Mouse (Mus musculus) forebrain, embryonic 13.5 days (tissue): ENCODE measurements at regions not wholly inside any gene's neighbourhood (a gene's known extent, or its start where the extent isn't known, plus 50 kb on each side); places are given as distances from the start of the nearest gene placed in this dataset.

Experiments used
- ATAC-seq: fragments of 200-750 bp; cut with Nextera tagmentation; 2 replicates; pipeline ENCODE4 v1.8.0; 2017
- H3K27ac ChIP-seq: fragments of 300-500 bp; sonication (generic); 2 replicates; pipeline ENCODE4 v1.5.1; 2015; ENCODE audit warnings: inconsistent platforms, mild to moderate bottlenecking, moderate library complexity
- H3K27me3 ChIP-seq: fragments of 300-500 bp; sonication (generic); 2 replicates; pipeline ENCODE4 v1.6.1; 2015; ENCODE audit warnings: mild to moderate bottlenecking, inconsistent platforms
- H3K36me3 ChIP-seq: fragments of 300-500 bp; sonication (generic); 2 replicates; pipeline ENCODE4 v1.6.1; 2015; ENCODE audit warnings: mild to moderate bottlenecking, inconsistent platforms; ENCODE audit not compliant: poor library complexity, severe bottlenecking
- H3K4me1 ChIP-seq: fragments of 300-500 bp; sonication (generic); 2 replicates; pipeline ENCODE4 v1.6.1; 2015; ENCODE audit warnings: inconsistent platforms
- H3K4me2 ChIP-seq: fragments of 300-500 bp; sonication (generic); 2 replicates; pipeline ENCODE4 v1.6.1; 2015; ENCODE audit warnings: inconsistent platforms, mild to moderate bottlenecking, moderate library complexity
- H3K4me3 ChIP-seq: fragments of 300-500 bp; sonication (generic); 2 replicates; pipeline ENCODE4 v1.5.1; 2015; ENCODE audit warnings: mild to moderate bottlenecking, inconsistent platforms
- H3K9ac ChIP-seq: fragments of 300-500 bp; sonication (generic); 2 replicates; pipeline ENCODE4 v1.6.1; 2015; ENCODE audit warnings: mild to moderate bottlenecking, inconsistent platforms
- H3K9me3 ChIP-seq: fragments of 300-500 bp; sonication (generic); replicated peaks from 2 replicates; pipeline ENCODE4 v1.6.1; 2016; ENCODE audit warnings: inconsistent platforms
- WGBS: fragments of 180-500 bp; shearing (Covaris S2); methylation state at CpG from one replicate; pipeline ENCODE4 v1.1.7; 2015; 5-methylcytosine and 5-hydroxymethylcytosine counted together

DNA sequence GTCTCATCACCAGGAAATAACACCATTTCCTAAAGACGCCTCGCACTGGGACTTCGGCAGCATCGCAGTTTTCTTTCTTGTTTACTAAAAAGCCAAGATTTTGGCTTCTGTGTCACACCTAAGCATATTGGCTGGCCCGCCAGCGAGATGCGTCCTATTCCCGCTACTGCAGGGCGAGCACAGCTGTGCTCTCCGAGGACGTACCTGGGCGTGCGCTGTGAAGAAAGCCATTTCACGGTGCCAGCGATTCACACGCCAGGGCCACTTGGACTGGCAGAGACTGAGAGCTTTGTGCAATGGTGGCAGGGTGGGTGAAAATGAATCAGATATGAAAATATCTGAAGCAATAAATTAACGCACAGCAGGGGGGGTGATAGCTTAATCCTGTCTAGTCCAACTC lies 310.1 kb upstream of the Mgmt start:
- peaks cover 52% of the 10 kb centered on the region for H3K27me3 ChIP-seq
- H3K4me1 ChIP-seq = peaks cover 5% of the 10 kb centered on the region; the same call in 1 of the 2 replicates
- no peak for ATAC-seq
- H3K9ac ChIP-seq = no peak overlapping the region
- H3K36me3 ChIP-seq = no peaks in the 10 kb centered on the region
- no peak overlapping the region for H3K4me3 ChIP-seq
- no peak overlapping the region for H3K4me2 ChIP-seq
- H3K27ac ChIP-seq = no peak overlapping the region
- WGBS = 79% methylated on average over 17 of the region's 17 CpGs
- H3K9me3 ChIP-seq = no peaks in the 10 kb centered on the region

GRCm38 (mm10) chr7:136588491-136588890 lies 305.9 kb upstream of the Mgmt start:
- Histone ChIP-seq H3K27me3 (peaks cover 19% of the 10 kb centered on the region), H3K36me3 (no peaks in the 10 kb centered on the region), H3K27ac (no peak overlapping the region), H3K9ac (no peak overlapping the region), H3K4me2 (no peak overlapping the region), H3K9me3 (no peaks in the 10 kb centered on the region), H3K4me3 (no peak overlapping the region), H3K4me1 (no peaks in the 10 kb centered on the region)
- no peak for ATAC-seq
- 93% methylated on average over 6 of the region's 6 CpGs for WGBS

DNA sequence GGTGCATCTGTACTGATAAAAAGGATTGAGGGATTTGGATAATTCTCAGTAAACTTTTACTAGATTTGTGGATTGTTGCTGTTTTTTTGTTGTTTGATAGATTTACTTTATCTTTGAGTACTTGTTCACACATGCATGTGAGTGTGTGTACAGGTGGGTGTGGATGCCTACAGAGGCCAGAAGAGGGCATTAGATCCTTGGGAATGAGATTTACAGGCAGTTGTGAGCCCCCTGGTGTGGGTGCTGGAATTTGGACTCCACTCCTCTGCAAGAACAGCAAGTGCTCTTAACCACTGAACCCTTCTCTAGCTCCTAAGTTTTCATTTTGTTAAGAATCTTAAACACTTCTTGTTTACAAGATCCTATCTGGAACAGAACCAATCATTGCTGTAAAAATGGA lies 303.5 kb upstream of the Mgmt start:
- Histone ChIP-seq H3K27ac (no peak overlapping the region), H3K27me3 (peaks cover 7% of the 10 kb centered on the region; the same call in 1 of the 2 replicates), H3K4me2 (no peak overlapping the region), H3K9ac (no peak overlapping the region), H3K4me1 (peaks cover 2% of the 10 kb centered on the region; the same call in 1 of the 2 replicates), H3K4me3 (no peak overlapping the region), H3K9me3 (no peaks in the 10 kb centered on the region), H3K36me3 (no peaks in the 10 kb centered on the region)
- no peak for ATAC-seq

- Histone ChIP-seq H3K4me1 (peaks cover 4% of the 10 kb centered on the region; the same call in 1 of the 2 replicates), H3K4me3 (no peak overlapping the region), H3K27ac (no peak overlapping the region), H3K4me2 (no peak overlapping the region), H3K27me3 (no peaks in the 10 kb centered on the region), H3K36me3 (no peaks in the 10 kb centered on the region), H3K9me3 (no peaks in the 10 kb centered on the region), H3K9ac (no peak overlapping the region)
- 67% methylated on average over 7 of the region's 7 CpGs for WGBS
- no peak for ATAC-seq
Observed at GRCm38 (mm10) chr7:136607278-136608120, 286.9 kb upstream of the Mgmt start.

- Histone ChIP-seq H3K9me3 (no peaks in the 10 kb centered on the region), H3K36me3 (no peaks in the 10 kb centered on the region), H3K4me2 (no peak overlapping the region), H3K27ac (no peak overlapping the region), H3K9ac (no peak overlapping the region), H3K4me1 (no peaks in the 10 kb centered on the region), H3K4me3 (no peak overlapping the region), H3K27me3 (0 out of 2 replicates have a peak, but pooled peaks cover 5% of the 10 kb centered on the region)
- no peak for ATAC-seq
- 63% methylated on average over 4 of the region's 4 CpGs for whole genome bisulfite sequencing
Observed at GRCm38 (mm10) chr7:136613496-136613895, 280.9 kb upstream of the Mgmt start.

DNA sequence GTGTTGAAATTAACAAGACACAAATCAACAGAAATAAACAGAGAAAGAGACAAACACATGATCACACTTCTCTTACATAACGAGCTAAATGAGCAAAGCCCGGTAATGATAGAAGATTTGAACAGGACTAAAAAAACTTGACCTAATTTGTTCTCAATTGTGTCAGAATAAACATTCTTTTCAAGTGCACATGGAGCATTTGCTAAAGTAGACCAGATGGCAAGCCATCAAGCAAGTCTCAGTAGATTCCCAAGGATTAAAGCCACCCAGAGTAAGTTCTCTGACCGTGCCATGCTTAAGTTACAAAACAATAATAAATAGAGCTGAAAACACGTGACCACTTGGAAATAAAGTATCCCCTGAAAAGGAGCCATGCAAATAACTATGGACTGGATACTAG lies 269.9 kb upstream of the Mgmt start:
- Histone ChIP-seq H3K4me3 (no peak overlapping the region), H3K27me3 (0 out of 2 replicates have a peak, but pooled peaks cover 5% of the 10 kb centered on the region), H3K4me2 (no peak overlapping the region), H3K27ac (no peak overlapping the region), H3K36me3 (no peaks in the 10 kb centered on the region), H3K4me1 (peaks cover 4% of the 10 kb centered on the region; the same call in 1 of the 2 replicates), H3K9ac (no peak overlapping the region), H3K9me3 (no peaks in the 10 kb centered on the region)
- 14% methylated on average over 4 of the region's 4 CpGs for WGBS
- ATAC-seq = no peak

DNA sequence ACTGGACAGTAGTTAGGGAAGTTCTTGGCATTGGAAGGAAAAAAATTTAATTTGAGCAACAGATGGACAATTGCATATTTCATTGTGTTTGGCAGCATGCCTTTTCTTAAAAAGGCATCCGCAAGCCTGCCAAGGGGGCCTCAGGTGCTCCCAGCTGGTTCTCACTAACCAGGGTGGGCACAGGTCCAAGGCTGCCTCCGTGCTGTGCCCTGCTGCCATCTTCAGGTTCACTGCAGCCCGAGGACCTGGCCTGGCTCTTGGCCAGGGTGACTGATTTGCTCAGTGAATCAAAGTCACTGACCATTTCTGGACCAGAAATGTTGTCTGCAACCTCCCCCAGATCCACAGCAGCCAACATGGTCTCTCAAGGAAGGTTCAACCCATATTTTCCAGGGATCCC lies 263.3 kb upstream of the Mgmt start:
- 0 out of 2 replicates have a peak, but pooled peaks cover 5% of the 10 kb centered on the region for H3K4me1 ChIP-seq
- H3K27me3 ChIP-seq = no peaks in the 10 kb centered on the region
- ATAC-seq = no peak
- WGBS = 44% methylated on average over 3 of the region's 3 CpGs
- no peak overlapping the region for H3K4me2 ChIP-seq
- H3K9me3 ChIP-seq = no peaks in the 10 kb centered on the region
- no peaks in the 10 kb centered on the region for H3K36me3 ChIP-seq
- no peak overlapping the region for H3K9ac ChIP-seq
- no peak overlapping the region for H3K4me3 ChIP-seq
- H3K27ac ChIP-seq = no peak overlapping the region

DNA sequence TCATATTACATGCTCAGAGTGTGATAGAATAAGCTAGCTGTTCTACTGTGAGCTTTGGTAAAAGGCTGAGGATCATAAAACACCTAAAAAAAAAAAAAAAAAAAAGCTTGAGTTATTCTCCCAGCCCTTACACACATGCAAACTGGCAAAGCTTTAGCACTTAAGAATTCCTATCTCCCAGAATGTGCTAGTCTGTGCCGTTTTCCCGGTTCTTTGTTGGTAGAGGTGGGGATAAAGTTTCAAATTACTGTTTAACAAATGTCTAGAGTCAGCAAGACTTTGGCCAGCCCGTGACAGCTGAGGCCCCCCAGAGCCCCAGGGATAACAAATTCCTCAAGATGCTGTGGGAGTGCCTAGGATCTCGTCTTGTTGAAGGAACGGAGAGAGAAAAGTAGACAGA lies 254.3 kb upstream of the Mgmt start:
- no peaks in the 10 kb centered on the region for H3K9me3 ChIP-seq
- H3K4me3 ChIP-seq = no peak overlapping the region
- H3K36me3 ChIP-seq = no peaks in the 10 kb centered on the region
- H3K9ac ChIP-seq = no peak overlapping the region
- no peak overlapping the region for H3K4me2 ChIP-seq
- H3K27ac ChIP-seq = no peak overlapping the region
- H3K27me3 ChIP-seq = 0 out of 2 replicates have a peak, but pooled peaks cover 2% of the 10 kb centered on the region
- H3K4me1 ChIP-seq = no peaks in the 10 kb centered on the region
- WGBS = 39% methylated on average over 5 of the region's 5 CpGs
- no peak for ATAC-seq

DNA sequence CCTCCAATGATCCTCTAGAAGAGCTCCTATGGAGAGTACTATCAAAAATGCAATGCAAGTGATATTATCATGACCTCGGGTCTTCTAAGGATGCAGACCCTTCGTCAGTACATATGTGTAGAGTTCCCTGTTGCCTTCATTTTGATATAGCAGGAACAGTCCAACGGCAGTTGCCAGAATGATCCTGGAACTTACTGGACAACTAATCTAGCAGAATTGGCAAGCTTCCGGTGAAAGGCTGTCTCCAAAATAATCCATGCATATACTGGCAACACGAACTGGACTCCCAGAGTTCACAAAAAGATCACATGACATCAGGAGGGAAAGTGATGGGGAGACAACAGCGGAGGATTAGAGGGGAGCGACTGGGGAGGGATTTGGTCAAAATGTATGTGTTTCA lies 253.6 kb upstream of the Mgmt start:
- no peak overlapping the region for H3K4me3 ChIP-seq
- 0 out of 2 replicates have a peak, but pooled peaks cover 2% of the 10 kb centered on the region for H3K27me3 ChIP-seq
- no peaks in the 10 kb centered on the region for H3K36me3 ChIP-seq
- ATAC-seq = no peak
- 86% methylated on average over 7 of the region's 7 CpGs for WGBS
- H3K4me1 ChIP-seq = no peaks in the 10 kb centered on the region
- no peak overlapping the region for H3K27ac ChIP-seq
- H3K4me2 ChIP-seq = no peak overlapping the region
- no peaks in the 10 kb centered on the region for H3K9me3 ChIP-seq
- H3K9ac ChIP-seq = no peak overlapping the region

DNA sequence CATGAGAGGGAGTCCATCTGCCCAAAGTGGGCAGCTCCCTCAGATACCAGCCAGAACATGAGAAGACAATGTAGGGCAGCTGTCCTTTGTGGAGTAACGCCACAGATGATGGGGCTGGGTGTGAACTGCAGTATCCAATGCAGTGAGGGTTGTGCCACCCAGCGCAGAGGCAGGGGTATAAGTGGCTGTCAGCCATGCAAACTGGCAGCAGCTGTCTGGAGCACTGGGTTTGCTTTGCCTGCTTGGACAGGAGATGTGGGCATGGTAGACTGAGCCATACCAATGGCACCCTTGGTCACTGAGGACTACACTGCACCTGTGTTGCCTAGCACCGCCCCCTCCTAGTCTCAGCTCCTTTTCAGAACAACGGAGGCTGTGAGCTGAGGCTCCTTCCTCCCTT lies 244.6 kb upstream of the Mgmt start:
- WGBS = 88% methylated on average over 4 of the region's 4 CpGs
- no peak for ATAC-seq

GRCm38 (mm10) chr7:136659930-136660329 lies 234.5 kb upstream of the Mgmt start:
- Histone ChIP-seq H3K4me3 (no peak overlapping the region), H3K4me1 (no peaks in the 10 kb centered on the region), H3K9me3 (no peaks in the 10 kb centered on the region), H3K9ac (no peak overlapping the region), H3K27ac (no peak overlapping the region), H3K27me3 (peaks cover 40% of the 10 kb centered on the region), H3K36me3 (no peaks in the 10 kb centered on the region), H3K4me2 (no peak overlapping the region)
- ATAC-seq = no peak

More for the DNA sequence above, 244.6 kb upstream of the Mgmt start:
- H3K9me3 ChIP-seq = no peaks in the 10 kb centered on the region
- H3K4me1 ChIP-seq = no peaks in the 10 kb centered on the region
- H3K4me2 ChIP-seq = no peak overlapping the region
- no peak overlapping the region for H3K27ac ChIP-seq
- H3K36me3 ChIP-seq = no peaks in the 10 kb centered on the region
- H3K9ac ChIP-seq = no peak overlapping the region
- H3K27me3 ChIP-seq = 0 out of 2 replicates have a peak, but pooled peaks cover 9% of the 10 kb centered on the region
- no peak overlapping the region for H3K4me3 ChIP-seq

DNA sequence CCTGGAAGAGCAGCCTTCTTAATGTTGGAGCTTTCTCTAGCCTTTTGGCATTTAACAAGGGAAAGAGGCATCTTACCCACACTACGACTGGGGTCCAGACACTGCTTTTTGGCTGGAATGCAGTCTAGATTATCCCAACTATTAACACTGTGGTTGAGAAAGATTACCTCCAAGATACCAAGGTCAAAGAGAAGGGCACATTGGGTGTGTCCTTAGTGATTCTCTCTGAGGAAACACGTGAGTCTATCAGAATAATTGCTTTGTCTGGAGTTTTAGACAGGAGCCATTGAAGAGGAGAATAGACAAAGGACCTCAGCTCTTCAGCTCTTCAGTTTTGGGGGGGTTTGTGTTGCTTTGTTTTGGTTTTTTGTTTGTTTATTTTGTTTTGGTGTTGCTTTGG lies 234.0 kb upstream of the Mgmt start:
- Histone ChIP-seq H3K4me3 (no peak overlapping the region), H3K36me3 (no peaks in the 10 kb centered on the region), H3K9me3 (no peaks in the 10 kb centered on the region), H3K4me2 (no peak overlapping the region), H3K4me1 (no peaks in the 10 kb centered on the region), H3K27me3 (peaks cover 43% of the 10 kb centered on the region), H3K27ac (no peak overlapping the region), H3K9ac (no peak overlapping the region)
- WGBS = 67% methylated on average over 2 of the region's 2 CpGs
- no peak for ATAC-seq
